Mouse (Mus musculus) testis, adult 2 months (tissue): ENCODE results near the gene Pi4ka.

Experiments used
- CTCF ChIP-seq: fragments of 200-500 bp; IDR thresholded peaks from 2 replicates; pipeline ENCODE4 v1.5.1; 2012; ENCODE audit warnings: low read depth, mild to moderate bottlenecking, inconsistent platforms, low read length, moderate library complexity; ENCODE audit not compliant: control insufficient read depth, insufficient read depth, insufficient replicate concordance
- POLR2A ChIP-seq: fragments of 200-500 bp; IDR thresholded peaks from 2 replicates; pipeline ENCODE4 v1.6.1; 2012; ENCODE audit warnings: low read depth, mild to moderate bottlenecking, inconsistent platforms, low read length, moderate library complexity; ENCODE audit not compliant: control insufficient read depth

DNA sequence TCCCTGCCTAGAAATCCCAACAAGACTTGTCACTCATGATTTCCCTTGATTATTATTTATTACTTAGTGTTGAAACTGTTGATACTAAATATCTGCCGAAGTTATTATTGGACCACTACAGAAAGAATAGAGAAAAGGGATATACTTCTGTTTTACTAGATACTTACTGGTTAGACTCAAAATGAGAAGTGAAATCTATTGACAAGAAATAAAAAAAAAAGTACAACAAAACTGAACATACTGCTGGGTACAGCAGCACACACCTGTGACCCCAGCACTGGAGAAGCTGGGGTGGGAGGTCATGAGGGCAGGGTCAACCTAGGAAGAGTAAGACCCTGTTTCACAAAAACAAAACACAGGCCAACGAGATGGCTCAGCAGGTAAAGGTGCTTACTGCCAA lies 65.4 kb downstream of the Pi4ka start:
- TF ChIP-seq CTCF (no peak), POLR2A (no peak)
